Mouse (Mus musculus) CH12.LX (cell line): ENCODE measurements around the gene Zfp687. TPM values are rescaled to one million over a fixed set of nuclear protein-coding genes. Genes with fewer than 3 reads are reported as not detected.

ENCODE experiments used
- DNase-seq: peaks from one replicate; pipeline ENCODE4 v3.0.0-alpha.2; 2013; ENCODE audit errors: extremely low read depth
- H3K27ac ChIP-seq: 2 replicates; pipeline ENCODE4 v1.5.1; 2012; ENCODE audit warnings: low read depth, mild to moderate bottlenecking, control low read depth, moderate library complexity; ENCODE audit not compliant: insufficient read depth
- H3K27me3 ChIP-seq: replicated peaks from 2 replicates; pipeline ENCODE3; 2012; ENCODE audit warnings: inconsistent platforms
- H3K36me3 ChIP-seq, 2 experiments: replicated peaks in 1 of 2; 2 replicates each; pipeline versions ENCODE3 to v1.6.1; 2012; ENCODE audit warnings: inconsistent platforms in 1 of 2, low read length in 1 of 2, mild to moderate bottlenecking in 1 of 2, mixed read lengths in 1 of 2, moderate library complexity in 1 of 2; ENCODE audit not compliant: control insufficient read depth in 1 of 2, insufficient read depth in 1 of 2
- H3K4me1 ChIP-seq, 2 experiments: 2 replicates each; pipeline ENCODE4 v1.6.1; 2012; ENCODE audit warnings: inconsistent platforms in 1 of 2, moderate library complexity in 1 of 2; ENCODE audit not compliant: insufficient read depth in 2 of 2, control insufficient read depth in 1 of 2
- H3K4me2 ChIP-seq: 2 replicates; pipeline ENCODE4 v1.6.1; 2012; ENCODE audit warnings: low read depth, mild to moderate bottlenecking, control low read depth; ENCODE audit not compliant: poor library complexity, insufficient read depth, severe bottlenecking
- H3K4me3 ChIP-seq, 3 experiments: fragments of 150-350 bp in 1 of 3; sonication (generic) in 1 of 3; replicated peaks in 1 of 3; 2 replicates each; pipeline versions ENCODE3 to v1.5.1; 2011 to 2012; ENCODE audit warnings: low read depth in 2 of 3, low read length in 2 of 3, mild to moderate bottlenecking in 2 of 3, moderate library complexity in 2 of 3, control low read depth in 1 of 3, improper control_type of control experiment in 1 of 3, inconsistent platforms in 1 of 3, mixed read lengths in 1 of 3; ENCODE audit not compliant: poor library complexity in 1 of 3
- H3K79me2 ChIP-seq: replicated peaks from 2 replicates; pipeline ENCODE4 v1.6.1; 2012; ENCODE audit warnings: mild to moderate bottlenecking, moderate library complexity; ENCODE audit not compliant: control insufficient read depth, poor library complexity, insufficient read depth, severe bottlenecking; ENCODE audit errors: extremely low read depth
- H3K9ac ChIP-seq: 2 replicates; pipeline ENCODE4 v1.6.1; 2012; ENCODE audit warnings: low read depth, mild to moderate bottlenecking, control low read depth, moderate library complexity; ENCODE audit not compliant: insufficient read depth
- H3K9me3 ChIP-seq: replicated peaks from 2 replicates; pipeline ENCODE3; 2012; ENCODE audit warnings: low read length, inconsistent platforms, mixed read lengths
- BHLHE40 ChIP-seq: IDR thresholded peaks from 2 replicates; pipeline ENCODE4 v1.6.1; 2011; ENCODE audit warnings: mild to moderate bottlenecking, low read depth, low read length, improper control_type of control experiment
- CHD2 ChIP-seq: IDR thresholded peaks from 2 replicates; pipeline ENCODE4 v1.6.1; 2011; ENCODE audit warnings: low read length, improper control_type of control experiment
- CTCF ChIP-seq, 2 experiments: IDR thresholded peaks in 1 of 2; conservative IDR thresholded peaks in 1 of 2; 2 replicates each; pipeline ENCODE4 v1.5.1; 2011 to 2012; ENCODE audit warnings: low read depth in 2 of 2, low read length in 2 of 2, improper control_type of control experiment in 1 of 2, inconsistent platforms in 1 of 2, mild to moderate bottlenecking in 1 of 2, moderate library complexity in 1 of 2
- ELF1 ChIP-seq: IDR thresholded peaks from 2 replicates; pipeline ENCODE4 v1.6.1; 2014; ENCODE audit warnings: low read depth, mild to moderate bottlenecking, inconsistent platforms, low read length, improper control_type of control experiment
- ETS1 ChIP-seq: conservative IDR thresholded peaks from 2 replicates; pipeline ENCODE4 v1.6.1; 2012; ENCODE audit warnings: low read depth, mild to moderate bottlenecking, inconsistent platforms, low read length, improper control_type of control experiment, moderate library complexity
- HCFC1 ChIP-seq: IDR thresholded peaks from 2 replicates; pipeline ENCODE4 v1.6.1; 2012; ENCODE audit warnings: low read depth, mild to moderate bottlenecking, inconsistent platforms, low read length, improper control_type of control experiment
- IRF4 ChIP-seq: IDR thresholded peaks from 2 replicates; pipeline ENCODE4 v1.6.1; 2014; ENCODE audit warnings: low read depth, mild to moderate bottlenecking, inconsistent platforms, low read length, improper control_type of control experiment
- MAFK ChIP-seq: IDR thresholded peaks from 2 replicates; pipeline ENCODE4 v1.6.1; 2011; ENCODE audit warnings: low read length, improper control_type of control experiment; ENCODE audit not compliant: insufficient replicate concordance
- MAX ChIP-seq: IDR thresholded peaks from 2 replicates; pipeline ENCODE4 v1.6.1; 2011; ENCODE audit warnings: low read length, improper control_type of control experiment
- MAZ ChIP-seq: IDR thresholded peaks from 2 replicates; pipeline ENCODE4 v1.6.1; 2012; ENCODE audit warnings: low read depth, mild to moderate bottlenecking, inconsistent platforms, low read length, improper control_type of control experiment, moderate library complexity
- MEF2A ChIP-seq: IDR thresholded peaks from 2 replicates; pipeline ENCODE4 v1.6.1; 2014; ENCODE audit warnings: low read depth, mild to moderate bottlenecking, inconsistent platforms, low read length, improper control_type of control experiment, borderline replicate concordance
- MXI1 ChIP-seq: IDR thresholded peaks from 2 replicates; pipeline ENCODE4 v1.6.1; 2011; ENCODE audit warnings: mild to moderate bottlenecking, low read depth, low read length, improper control_type of control experiment
- NRF1 ChIP-seq: IDR thresholded peaks from 2 replicates; pipeline ENCODE4 v1.6.1; 2014; ENCODE audit warnings: low read depth, mild to moderate bottlenecking, inconsistent platforms, low read length, improper control_type of control experiment, moderate library complexity
- PAX5 ChIP-seq: IDR thresholded peaks from 2 replicates; pipeline ENCODE4 v1.6.1; 2012; ENCODE audit warnings: low read length, inconsistent platforms, mixed read lengths
- POLR2A ChIP-seq: IDR thresholded peaks from 2 replicates; pipeline ENCODE4 v1.6.1; 2011; ENCODE audit warnings: low read depth, mild to moderate bottlenecking, improper control_type of control experiment, low read length
- RAD21 ChIP-seq: IDR thresholded peaks from 2 replicates; pipeline ENCODE4 v1.6.1; 2011; ENCODE audit warnings: low read depth, mild to moderate bottlenecking, low read length, improper control_type of control experiment, moderate library complexity
- RCOR1 ChIP-seq: conservative IDR thresholded peaks from 2 replicates; pipeline ENCODE4 v1.6.1; 2012; ENCODE audit warnings: low read depth, mild to moderate bottlenecking, inconsistent platforms, low read length, improper control_type of control experiment
- SMC3 ChIP-seq: IDR thresholded peaks from 2 replicates; pipeline ENCODE4 v1.6.1; 2011; ENCODE audit warnings: low read depth, low read length, improper control_type of control experiment
- TBP ChIP-seq: conservative IDR thresholded peaks from 2 replicates; pipeline ENCODE4 v1.6.1; 2011; ENCODE audit warnings: low read depth, low read length, improper control_type of control experiment
- TCF12 ChIP-seq: IDR thresholded peaks from 2 replicates; pipeline ENCODE4 v1.6.1; 2014; ENCODE audit warnings: low read depth, mild to moderate bottlenecking, inconsistent platforms, low read length, improper control_type of control experiment
- ZMIZ1 ChIP-seq: IDR thresholded peaks from 2 replicates; pipeline ENCODE4 v1.6.1; 2012; ENCODE audit warnings: low read depth, mild to moderate bottlenecking, inconsistent platforms, low read length, improper control_type of control experiment
- ZNF384 ChIP-seq: IDR thresholded peaks from 2 replicates; pipeline ENCODE4 v1.6.1; 2012; ENCODE audit warnings: low read depth, low read length, improper control_type of control experiment, inconsistent platforms
- dilution Hi-C: fragments of 300-500 bp; cut with MboI; formaldehyde crosslinking; loops from 2 replicates; pipeline ENCODE4 v1.14.3; 2020; ENCODE audit warnings: low sequenced_read_pairs; ENCODE audit not compliant: extremely low pct_unique_long_range_greater_than_20kb, extremely low pct_ligation_motif_present
- in situ Hi-C: fragments of 300-500 bp; cut with MboI; formaldehyde crosslinking; loops from 3 replicates; pipeline ENCODE4 v1.14.3; 2019; ENCODE audit warnings: low sequenced_read_pairs, low pct_ligation_motif_present, low pct_unique_long_range_greater_than_20kb, mixed read lengths
- polyA plus RNA-seq: library from polyadenylated mRNA; unstranded; fragments of >175 nt; gene quantifications from 2 replicates; pipeline ENCODE4 v1.2.1, GENCODE M21; 2012; ENCODE audit warnings: low read depth; ENCODE audit not compliant: insufficient read length
- total RNA-seq, 2 experiments: library from RNA; depleted of rRNA; stranded (reverse); fragments of 300-350 nt in 1 of 2; fragments of >200 nt in 1 of 2; gene quantifications; 2 replicates each; pipeline ENCODE4 v1.2.3; 2012 to 2014

The Zfp687 gene
- total and polyA plus RNA-seq, 3 experiments = 4.2 to 13.5 (median 10.8) TPM

DNA sequence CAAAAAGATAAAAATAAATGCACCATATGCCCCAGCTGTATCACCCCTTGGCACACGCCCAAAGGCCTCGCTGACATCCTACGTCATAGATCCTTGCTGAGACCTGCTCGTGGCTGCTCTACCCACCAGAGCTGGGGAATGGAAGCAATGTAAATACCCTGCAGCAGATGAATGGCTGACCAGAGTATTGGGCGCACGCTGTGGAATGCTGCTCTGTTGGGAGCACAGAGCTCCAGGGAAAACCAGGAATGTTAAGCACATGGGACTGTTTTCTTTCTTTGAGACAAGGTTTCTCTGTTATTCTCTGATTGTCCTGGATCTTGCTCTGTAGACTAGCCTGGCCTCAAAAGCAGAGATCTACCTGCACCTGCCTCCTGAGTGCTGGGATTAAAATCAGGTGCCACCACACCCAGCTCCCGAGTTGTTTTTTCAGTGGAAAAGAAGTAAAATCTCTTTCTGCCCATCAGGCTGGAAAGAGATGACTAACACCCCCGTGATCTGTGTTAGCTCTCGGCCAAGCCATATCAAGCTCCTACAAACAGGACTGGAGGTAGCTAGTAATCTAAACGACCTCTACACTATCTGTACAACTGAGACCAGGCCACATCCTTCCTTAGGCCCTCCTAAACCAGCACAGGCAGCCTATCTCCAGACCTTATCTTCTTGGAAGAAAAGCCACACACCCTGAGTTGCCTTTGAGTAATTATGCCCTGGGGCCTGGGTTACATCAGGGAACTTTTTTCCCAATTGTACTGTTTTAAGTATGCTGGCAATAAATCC, 39.4 kb upstream of the Zfp687 start:
- Histone ChIP-seq H3K4me1 (peaks cover 0 to 10% of the 10 kb centered on the region in 2 experiments; a peak in 2 of 4 replicates), H3K9ac (no peak overlapping the region), H3K9me3 (no peaks in the 10 kb centered on the region), H3K4me3 (no peak overlapping the region), H3K27me3 (no peaks in the 10 kb centered on the region), H3K79me2 (no peaks in the 10 kb centered on the region), H3K4me2 (no peak overlapping the region), H3K27ac (no peak overlapping the region), H3K36me3 (peaks cover 14 to 31% of the 10 kb centered on the region in 2 experiments)
- dilution Hi-C loops (no loop called here), in situ Hi-C loops (no loop called here)
- no peak for DNase-seq
- TF ChIP-seq HCFC1 (no peak), POLR2A (no peak), ZNF384 (no peak), MAFK (no peak), IRF4 (no peak), RCOR1 (no peak), ZMIZ1 (no peak), ETS1 (no peak), MAZ (no peak), CHD2 (no peak), TBP (no peak), ELF1 (no peak), PAX5 (no peak), MXI1 (no peak), TCF12 (no peak), SMC3 (no peak), MEF2A (no peak), MAX (no peak), CTCF (conservative IDR thresholded peaks at IDR 0.05 in 1 of 2, IDR thresholded peaks at IDR 0.05 in 1 of 2; ENCODE audit: low read depth in 2 of 2, low read length in 2 of 2) (no peak), NRF1 (no peak)

DNA sequence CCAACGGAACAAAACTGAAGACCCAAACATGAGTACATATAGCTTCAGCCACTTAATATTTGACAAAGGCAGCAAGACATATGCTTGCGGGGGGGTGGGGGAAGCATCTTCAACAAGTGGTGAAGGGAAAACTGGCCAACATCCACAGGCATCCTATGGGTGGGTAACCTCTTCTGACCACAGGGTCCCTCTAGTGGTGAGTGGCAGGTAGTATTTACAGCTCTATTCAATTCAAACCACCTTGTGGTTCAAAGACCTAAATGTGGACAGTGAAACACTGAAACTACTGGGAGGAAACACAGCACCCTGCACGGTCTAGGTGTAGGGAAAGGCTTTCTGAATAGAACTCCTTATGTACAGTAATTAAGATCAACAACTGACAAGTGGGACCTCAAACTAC, 38.5 kb upstream of the Zfp687 start:
- no peak overlapping the region for H3K27ac ChIP-seq
- H3K79me2 ChIP-seq = no peaks in the 10 kb centered on the region
- in situ Hi-C loops (no loop called here), dilution Hi-C loops (no loop called here)
- DNase-seq = peak; percentile 69
- H3K4me2 ChIP-seq = 0 out of 2 replicates have a peak overlapping the region, but pooled peaks have one; percentile 13
- peaks cover 0 to 10% of the 10 kb centered on the region in 2 experiments; a peak in 2 of 4 replicates for H3K4me1 ChIP-seq
- peaks cover 8 to 21% of the 10 kb centered on the region in 2 experiments for H3K36me3 ChIP-seq
- H3K9ac ChIP-seq = no peak overlapping the region
- TF ChIP-seq IRF4 (0 out of 2 replicates have a peak, but pooled peaks have one; percentile 23), MEF2A (peak; percentile 42; the same call in 1 of the 2 replicates), BHLHE40 (no peak), MAX (no peak), RAD21 (peak; percentile 21), SMC3 (peak; percentile 35), CTCF (conservative IDR thresholded peaks at IDR 0.05 in 1 of 2, IDR thresholded peaks at IDR 0.05 in 1 of 2; ENCODE audit: low read depth in 2 of 2, low read length in 2 of 2) (peak; percentile 85 to 92)
- no peak overlapping the region for H3K4me3 ChIP-seq
- H3K27me3 ChIP-seq = peaks cover 3% of the 10 kb centered on the region
- no peaks in the 10 kb centered on the region for H3K9me3 ChIP-seq
